Mouse (Mus musculus): ENCODE measurements around the gene Col25a1.

DNA sequence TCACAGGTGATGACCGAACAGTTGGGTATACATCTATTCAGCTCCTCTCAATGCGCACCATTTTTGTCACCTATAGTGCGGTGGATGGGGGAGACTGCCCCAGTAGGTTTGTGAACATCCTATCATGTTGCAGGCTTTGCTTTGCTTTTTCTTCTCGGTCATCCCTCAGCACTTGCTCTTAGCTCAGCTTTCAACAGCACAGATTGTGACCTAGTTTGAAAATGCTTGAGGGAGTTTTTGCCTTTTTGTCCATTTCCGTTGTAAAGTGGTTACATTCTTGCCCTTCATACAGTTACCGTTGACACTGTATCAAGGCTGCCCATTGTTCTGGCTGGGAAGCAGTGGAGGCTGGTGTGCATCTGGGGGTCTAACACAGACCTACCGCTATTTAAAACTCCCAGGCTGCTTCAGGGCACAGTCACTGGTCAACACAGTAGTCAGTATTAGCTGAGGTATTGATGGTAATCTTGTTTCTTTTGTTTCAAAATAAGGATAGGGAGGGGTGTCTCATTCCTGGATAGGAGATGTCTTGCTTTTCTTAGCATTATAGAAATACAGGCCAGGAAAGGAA lies 231.6 kb downstream of the Col25a1 start:
- TF ChIP-seq CTCF (IDR thresholded peaks at IDR 0.05; ENCODE audit: borderline replicate concordance, insufficient read depth, low read depth, low read length) = no peak
- no peak for TF ChIP-seq POLR2A (IDR thresholded peaks at IDR 0.05; ENCODE audit: borderline replicate concordance, insufficient read depth, low read length)
